Mouse (Mus musculus) kidney, postnatal 36 days (tissue): ENCODE measurements around the gene Slc6a12.

Experiments used
- DNase-seq, 2 experiments: peaks; one replicate each; pipeline ENCODE4 v3.0.0; 2021 to 2022; ENCODE audit warnings: mixed read lengths in 2 of 2

Gene Slc6a12

DNA sequence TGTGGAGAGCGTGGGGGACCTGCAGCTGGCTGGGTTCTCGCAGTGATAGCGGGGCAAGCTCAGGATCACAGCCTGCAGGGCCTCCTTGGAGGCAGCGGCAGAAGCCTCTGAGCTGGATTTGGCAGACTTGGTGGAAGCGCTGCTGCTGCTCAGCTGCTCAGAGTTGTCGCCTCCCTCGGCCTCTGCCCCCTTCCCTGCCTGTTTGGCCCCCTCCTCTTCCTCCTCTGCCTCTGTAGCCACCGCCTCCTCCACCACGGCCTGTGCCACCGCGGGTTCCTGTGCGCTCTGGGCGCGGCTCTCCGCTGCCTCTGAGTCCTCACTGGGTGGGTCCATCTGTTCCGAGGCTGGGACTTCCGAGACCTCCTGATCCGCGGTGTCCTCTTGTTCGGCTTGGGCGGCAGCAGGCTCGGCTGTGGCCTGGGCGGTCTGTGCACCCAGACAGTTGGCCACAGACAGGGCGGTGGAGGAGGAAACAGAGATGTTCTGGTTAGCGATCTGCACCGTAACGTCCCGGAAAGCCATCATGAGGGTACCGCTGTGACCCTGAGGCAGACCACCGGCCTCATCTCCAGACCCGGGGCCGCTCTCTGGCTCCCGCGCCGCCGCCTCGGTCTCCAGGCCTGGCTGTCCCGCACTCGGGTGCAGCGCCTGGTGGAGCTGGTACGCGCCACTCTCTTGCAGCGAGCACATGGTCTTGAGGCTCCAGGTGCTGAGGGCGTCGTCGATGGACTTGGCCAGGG is 69.9 kb downstream of the Slc6a12 start:
- DNase-seq = no peak
